ENCODE assay signal across 21 mouse cellular contexts in the genomic region with DNA sequence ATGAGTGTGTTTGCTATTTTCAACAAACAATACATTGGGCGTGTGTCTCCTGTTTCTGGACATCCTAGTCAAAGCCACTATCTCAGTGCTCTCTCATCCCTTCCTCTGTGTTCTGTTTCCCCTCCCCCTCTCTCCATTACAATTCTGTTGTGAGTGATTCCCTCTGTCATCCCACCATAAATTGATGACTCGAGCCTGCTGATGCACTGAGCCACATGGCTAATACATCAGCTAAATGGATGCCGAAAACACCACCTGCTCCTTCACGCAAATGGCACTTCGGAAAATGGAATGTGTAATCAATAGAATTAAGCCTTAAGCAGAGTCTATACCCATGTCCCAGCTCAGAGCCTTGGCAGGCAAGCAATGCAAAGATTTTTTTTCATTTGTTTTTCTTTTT.
A peak's percentile ranks its signal among the peaks of the same experiment; 100 is the strongest.
DNase-seq lines count a peak whose midpoint lies in the region; ATAC-seq and TF ChIP-seq lines count a peak whose summit lies in the region.
"Had no signal": no experiment of that assay in that cellular context is flagged by ENCODE, and none has a peak within 500 bp of the region (broad histone marks: within the 10 kb centered on the region; RNA-seq: fewer than 3 reads in every experiment).

No protein-coding gene starts in this region.

- H3K9me3 ChIP-seq in hindbrain, embryonic 11.5 days (ENCODE audit: control insufficient read depth, low read length), result no peaks in the 10 kb centered on the region
- H3K9me3 ChIP-seq in hindbrain, embryonic 10.5 days, result no peaks in the 10 kb centered on the region
- H3K9me3 ChIP-seq in forebrain, embryonic 15.5 days, result no peaks in the 10 kb centered on the region
- no peaks in the 10 kb centered on the region for H3K9me3 ChIP-seq in midbrain, embryonic 12.5 days
- H3K9me3 ChIP-seq: limb, embryonic 10.5 days had no signal

- H3K4me2 ChIP-seq in hindbrain, embryonic 11.5 days (replicated peaks; ENCODE audit: low read depth, low read length), result no peak overlapping the region
- no peak overlapping the region for H3K4me2 ChIP-seq in forebrain, embryonic 15.5 days (replicated peaks)
- H3K4me2 ChIP-seq in midbrain, embryonic 12.5 days (replicated peaks), result no peak overlapping the region
- H3K4me2 ChIP-seq: liver, embryonic 11.5 days had no signal

- TF ChIP-seq POLR2A in brain, embryonic 14.5 days (IDR thresholded peaks at IDR 0.05; ENCODE audit: borderline replicate concordance, extremely low read depth, insufficient read depth, insufficient read length, poor library complexity, severe bottlenecking), result no peak

- peak; percentile 44 for DNase-seq in hindbrain, embryonic 11.5 days (ENCODE audit: low spot score)
- no peak for DNase-seq in hindbrain, embryonic 10.5 days (ENCODE audit: low spot score)
- peak; percentile 73 for DNase-seq in brain, embryonic 14.5 days (ENCODE audit: low read depth)
- no peak for DNase-seq in natural killer cell, adult 2 months (ENCODE audit: low spot score in 2 of 2)
- DNase-seq in B cell, adult 2 months, result no peak
- no peak for DNase-seq in thymus, postnatal 4 days
- DNase-seq: adrenal gland, postnatal 25 days; cerebellum, adult 2 months; gastrocnemius, postnatal 25 days; kidney, adult 9 months; kidney, postnatal 4 days; lung, adult 2 months; lung, postnatal 4 days; thymus, postnatal 14 days had no signal

- no peaks in the 10 kb centered on the region for H3K27me3 ChIP-seq in hindbrain, embryonic 11.5 days (ENCODE audit: control insufficient read depth, insufficient read depth, low read length)
- no peaks in the 10 kb centered on the region for H3K27me3 ChIP-seq in hindbrain, embryonic 10.5 days (ENCODE audit: insufficient read depth, poor library complexity, severe bottlenecking)
- H3K27me3 ChIP-seq in forebrain, embryonic 15.5 days, result no peaks in the 10 kb centered on the region
- H3K27me3 ChIP-seq in midbrain, embryonic 12.5 days, result no peaks in the 10 kb centered on the region
- H3K27me3 ChIP-seq: Patski had no signal

- H3K9ac ChIP-seq in hindbrain, embryonic 11.5 days (ENCODE audit: low read depth, low read length), result no peak overlapping the region
- H3K9ac ChIP-seq in forebrain, embryonic 15.5 days (replicated peaks), result no peak overlapping the region
- H3K9ac ChIP-seq in midbrain, embryonic 12.5 days (replicated peaks), result no peak overlapping the region

- no peak overlapping the region for H3K4me3 ChIP-seq in hindbrain, embryonic 11.5 days (ENCODE audit: low read depth, low read length)
- no peak overlapping the region for H3K4me3 ChIP-seq in hindbrain, embryonic 10.5 days
- H3K4me3 ChIP-seq in forebrain, embryonic 15.5 days, result no peak overlapping the region
- no peak overlapping the region for H3K4me3 ChIP-seq in midbrain, embryonic 12.5 days
- H3K4me3 ChIP-seq: erythroblast, embryonic 14.5 days; limb, embryonic 10.5 days had no signal

- 62% methylated on average over 5 of the region's 5 CpGs for WGBS in hindbrain, embryonic 11.5 days
- WGBS in hindbrain, embryonic 10.5 days, result 81% methylated on average over 5 of the region's 5 CpGs
- 58% methylated on average over 5 of the region's 5 CpGs for WGBS in forebrain, embryonic 15.5 days
- 72% methylated on average over 5 of the region's 5 CpGs for WGBS in midbrain, embryonic 12.5 days

- no peak for TF ChIP-seq CTCF in brain, embryonic 14.5 days (IDR thresholded peaks at IDR 0.05; ENCODE audit: borderline replicate concordance, extremely low read depth, insufficient read depth, insufficient read length)

- H3K4me1 ChIP-seq in hindbrain, embryonic 11.5 days (replicated peaks; ENCODE audit: control insufficient read depth, insufficient read depth, low read length), result no peaks in the 10 kb centered on the region
- H3K4me1 ChIP-seq in hindbrain, embryonic 10.5 days (replicated peaks), result 0 out of 2 replicates have a peak, but pooled peaks cover 7% of the 10 kb centered on the region
- no peaks in the 10 kb centered on the region for H3K4me1 ChIP-seq in forebrain, embryonic 15.5 days
- H3K4me1 ChIP-seq in midbrain, embryonic 12.5 days, result 0 out of 2 replicates have a peak, but pooled peaks cover 6% of the 10 kb centered on the region
- H3K4me1 ChIP-seq: limb, embryonic 10.5 days had no signal

- peak; percentile 93 for ATAC-seq in hindbrain, embryonic 11.5 days (ENCODE audit: low FRiP score)
- peak; percentile 53; the same call in 1 of the 2 replicates for ATAC-seq in forebrain, embryonic 15.5 days (replicated peaks)
- peak; percentile 63; the same call in 1 of the 2 replicates for ATAC-seq in midbrain, embryonic 12.5 days (ENCODE audit: low FRiP score, low read depth)
- ATAC-seq: activated CD4-positive, CD25-positive, alpha-beta regulatory T cell, adult 4 months; Patski had no signal

- peak overlapping the region; percentile 67 for H3K27ac ChIP-seq in hindbrain, embryonic 11.5 days (ENCODE audit: low read depth, low read length)
- no peak overlapping the region for H3K27ac ChIP-seq in hindbrain, embryonic 10.5 days
- H3K27ac ChIP-seq in forebrain, embryonic 15.5 days (replicated peaks), result no peak overlapping the region
- H3K27ac ChIP-seq in midbrain, embryonic 12.5 days (replicated peaks), result no peak overlapping the region
- H3K27ac ChIP-seq: limb, embryonic 10.5 days had no signal

- no peaks in the 10 kb centered on the region for H3K36me3 ChIP-seq in hindbrain, embryonic 11.5 days (ENCODE audit: control insufficient read depth, insufficient read depth, low read length)
- H3K36me3 ChIP-seq in hindbrain, embryonic 10.5 days, result no peaks in the 10 kb centered on the region
- no peaks in the 10 kb centered on the region for H3K36me3 ChIP-seq in forebrain, embryonic 15.5 days
- no peaks in the 10 kb centered on the region for H3K36me3 ChIP-seq in midbrain, embryonic 12.5 days
- H3K36me3 ChIP-seq: limb, embryonic 10.5 days had no signal

Comparison
In these comparisons a context has a peak if more than half of its experiments do, and no peak if none do; other contexts are left out.
1. DNase-seq: peak in hindbrain, embryonic 11.5 days (single experiment) and brain, embryonic 14.5 days (single experiment); none in hindbrain, embryonic 10.5 days (single experiment), natural killer cell, adult 2 months (0 of 2), B cell, adult 2 months (0 of 2) and thymus, postnatal 4 days (single experiment).
2. Peak in every context shown above with its lines, with median percentiles within 50 percentile points of each other: ATAC-seq.